Mouse (Mus musculus) cerebral cortex, adult 2 months (tissue): ENCODE data around the gene Apoa2.

ENCODE experiments used
- WGBS: fragments of 180-500 bp; shearing (Covaris S2); methylation state at CpG from one replicate; pipeline ENCODE4 v1.1.7; 2018; 5-methylcytosine and 5-hydroxymethylcytosine counted together

Gene Apoa2

DNA sequence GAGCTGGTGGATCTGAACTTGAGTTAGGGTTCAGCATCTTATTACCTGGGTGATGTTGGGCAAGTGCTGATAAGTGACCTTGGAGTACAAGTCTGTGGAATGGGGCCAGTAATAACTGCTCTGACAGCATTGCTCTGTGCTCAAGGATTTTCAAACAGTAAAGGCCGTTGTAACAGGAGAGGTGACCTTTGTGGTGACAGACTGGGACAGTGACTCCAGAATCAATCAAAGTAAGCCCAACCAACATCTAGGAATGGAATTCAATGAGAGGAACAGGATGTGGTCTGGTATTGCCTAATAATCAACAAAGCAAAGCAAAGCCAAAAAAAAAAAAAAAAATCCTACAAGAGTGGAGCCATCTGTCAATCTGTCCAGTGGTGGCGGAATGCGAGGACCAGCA lies 35.5 kb downstream of the Apoa2 start:
- whole genome bisulfite sequencing, result 81% methylated on average over 3 of the region's 3 CpGs

- WGBS, result 2% methylated on average over 8 of the region's 8 CpGs
Observed at GRCm38 (mm10) chr1:171262594-171263130, 37.8 kb downstream of the Apoa2 start.

- 0% methylated on average over 2 of the region's 2 CpGs for WGBS
Observed at GRCm38 (mm10) chr1:171263185-171263611, 38.3 kb downstream of the Apoa2 start.

- 66% methylated on average over 3 of the region's 3 CpGs for WGBS
Observed at GRCm38 (mm10) chr1:171263666-171264461, 39.0 kb downstream of the Apoa2 start.

DNA sequence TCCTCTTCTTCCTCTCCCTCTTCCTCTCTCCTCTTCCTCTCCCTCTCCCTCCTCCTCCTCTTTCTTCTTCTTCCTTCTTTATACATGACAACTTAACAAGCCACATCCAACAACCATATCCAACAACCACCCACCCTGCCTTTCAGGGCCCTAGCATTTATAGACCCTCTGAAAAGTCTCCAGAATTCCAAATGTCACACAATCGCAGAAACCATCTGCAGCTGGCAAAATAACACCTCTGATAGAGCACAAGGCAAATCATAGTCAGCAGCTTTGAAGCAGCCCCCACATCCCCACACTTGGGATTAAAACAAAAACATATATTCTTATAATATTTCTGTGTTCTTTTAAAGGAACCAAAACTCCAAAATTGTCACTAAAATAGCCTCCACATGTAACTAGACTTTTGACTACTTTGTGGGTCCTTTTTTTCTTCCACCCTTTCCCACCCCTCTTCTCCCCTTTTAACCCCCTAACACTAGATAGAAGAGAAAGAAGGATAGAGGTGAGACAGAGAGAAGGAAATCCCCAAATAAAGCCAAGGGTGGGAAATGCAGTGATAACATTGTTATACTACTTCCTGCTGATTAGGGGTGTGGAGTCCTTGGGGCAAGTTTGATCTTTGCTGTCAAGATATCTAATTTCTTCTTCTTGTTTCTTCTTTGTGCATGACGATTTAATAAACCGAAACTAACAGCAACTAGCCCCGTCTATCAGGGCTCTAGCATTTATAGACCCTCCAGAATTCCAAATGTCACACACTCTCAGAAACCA lies 41.3 kb downstream of the Apoa2 start:
- 55% methylated on average over 4 of the region's 4 CpGs for WGBS

DNA sequence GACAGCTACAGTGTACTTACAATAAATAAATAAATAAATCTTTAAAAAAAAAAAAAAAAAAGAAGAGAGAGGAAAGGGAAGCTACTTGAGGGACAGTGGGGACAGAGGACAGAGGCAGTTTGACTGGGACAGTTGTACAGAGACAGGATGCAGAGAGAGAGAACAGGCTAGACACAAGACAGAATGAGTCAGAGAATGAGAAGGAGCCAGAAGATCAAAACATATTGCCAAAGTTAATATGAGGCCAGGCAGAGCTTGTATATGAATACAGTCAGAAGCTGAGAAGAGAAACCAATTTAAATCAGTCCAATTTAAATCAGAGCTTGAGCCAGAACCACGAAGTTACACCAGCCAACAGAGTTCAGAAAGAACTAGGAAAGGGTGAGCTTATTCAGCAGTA lies 43.5 kb downstream of the Apoa2 start:
- 45% methylated on average over 1 of the region's 1 CpGs for WGBS

DNA sequence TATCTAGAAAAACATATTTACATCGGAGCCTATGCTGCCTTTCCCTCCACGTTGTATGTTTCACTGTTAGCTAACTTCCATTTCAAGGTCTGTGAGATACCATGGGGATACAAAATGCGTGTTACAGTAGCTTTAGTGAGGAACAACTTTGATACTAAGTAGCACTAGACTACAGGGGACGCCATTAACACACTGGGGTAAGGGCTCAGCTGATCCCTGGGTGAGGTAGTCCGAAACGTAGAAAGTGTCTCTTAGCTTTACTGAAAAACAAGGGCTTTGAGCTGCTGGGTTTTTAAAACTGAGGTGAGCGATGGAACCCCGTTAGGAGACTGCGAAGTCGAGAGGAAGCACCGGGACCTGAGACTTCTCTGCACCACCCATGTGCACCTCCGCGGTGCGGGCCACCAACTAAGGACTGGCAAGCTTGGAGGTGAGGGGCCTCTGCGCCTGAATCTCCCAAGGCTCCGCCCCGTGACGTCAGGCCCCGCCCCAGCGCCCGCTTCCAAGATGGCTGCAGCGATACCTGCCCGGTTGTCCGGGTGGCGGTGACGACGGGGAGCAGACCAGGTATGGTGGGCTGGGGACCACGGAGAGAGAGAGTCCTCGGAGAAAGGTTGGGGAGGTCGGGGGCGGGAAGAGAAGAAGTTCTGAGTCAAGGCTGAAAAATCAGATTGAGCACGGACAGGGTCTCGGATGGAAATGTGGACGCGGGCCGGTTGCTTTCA lies 45.2 kb downstream of the Apoa2 start, which contains the start of gene B4galt3:
B4galt3 (plus strand) TSS at position 481 of the 725 bp plus-strand sequence.
- 3% methylated on average over 36 of the region's 36 CpGs for WGBS

- 1% methylated on average over 19 of the region's 19 CpGs for WGBS
Observed at GRCm38 (mm10) chr1:171270573-171270900, 45.7 kb downstream of the Apoa2 start.

- WGBS, result 45% methylated on average over 9 of the region's 9 CpGs
Observed at GRCm38 (mm10) chr1:171271196-171271595, 46.3 kb downstream of the Apoa2 start.

DNA sequence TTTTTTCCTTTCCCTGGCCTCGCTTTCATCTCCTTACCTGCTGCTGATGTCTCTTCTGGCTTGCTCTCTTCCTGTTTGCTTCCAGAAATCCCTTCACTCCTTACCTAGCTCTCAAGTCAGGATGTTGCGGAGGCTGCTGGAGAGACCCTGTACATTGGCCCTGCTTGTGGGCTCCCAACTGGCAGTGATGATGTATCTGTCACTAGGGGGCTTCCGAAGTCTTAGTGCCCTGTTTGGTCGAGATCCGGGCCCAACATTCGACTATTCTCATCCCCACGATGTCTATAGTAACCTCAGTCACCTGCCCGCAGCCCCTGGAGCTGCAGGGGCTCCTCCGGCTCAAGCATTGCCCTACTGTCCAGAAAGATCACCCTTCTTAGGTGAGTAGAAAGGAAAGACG lies 46.8 kb downstream of the Apoa2 start:
- 59% methylated on average over 10 of the region's 10 CpGs for WGBS

DNA sequence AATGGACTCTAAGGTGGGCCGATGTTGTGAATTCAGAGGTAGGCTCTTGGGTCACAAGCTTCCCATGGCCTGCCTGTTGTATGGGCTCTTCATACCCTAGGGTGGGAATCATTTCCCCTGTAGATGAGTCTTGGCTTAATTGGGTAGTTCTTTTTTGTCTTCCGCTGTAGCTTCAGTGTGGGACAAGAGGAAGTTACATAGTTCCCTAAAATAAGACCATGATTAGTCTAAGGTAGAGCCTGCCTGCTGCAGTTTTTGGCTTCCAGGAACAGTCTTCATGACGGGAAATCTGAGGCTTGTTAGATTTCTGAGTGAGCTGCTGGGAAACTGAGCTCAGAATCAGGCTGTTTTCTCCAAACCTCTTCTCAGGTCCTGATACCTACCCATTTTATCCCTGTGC lies 47.2 kb downstream of the Apoa2 start:
- 77% methylated on average over 3 of the region's 3 CpGs for WGBS

- 90% methylated on average over 12 of the region's 12 CpGs for WGBS
Observed at GRCm38 (mm10) chr1:171274171-171274570, 49.3 kb downstream of the Apoa2 start.

DNA sequence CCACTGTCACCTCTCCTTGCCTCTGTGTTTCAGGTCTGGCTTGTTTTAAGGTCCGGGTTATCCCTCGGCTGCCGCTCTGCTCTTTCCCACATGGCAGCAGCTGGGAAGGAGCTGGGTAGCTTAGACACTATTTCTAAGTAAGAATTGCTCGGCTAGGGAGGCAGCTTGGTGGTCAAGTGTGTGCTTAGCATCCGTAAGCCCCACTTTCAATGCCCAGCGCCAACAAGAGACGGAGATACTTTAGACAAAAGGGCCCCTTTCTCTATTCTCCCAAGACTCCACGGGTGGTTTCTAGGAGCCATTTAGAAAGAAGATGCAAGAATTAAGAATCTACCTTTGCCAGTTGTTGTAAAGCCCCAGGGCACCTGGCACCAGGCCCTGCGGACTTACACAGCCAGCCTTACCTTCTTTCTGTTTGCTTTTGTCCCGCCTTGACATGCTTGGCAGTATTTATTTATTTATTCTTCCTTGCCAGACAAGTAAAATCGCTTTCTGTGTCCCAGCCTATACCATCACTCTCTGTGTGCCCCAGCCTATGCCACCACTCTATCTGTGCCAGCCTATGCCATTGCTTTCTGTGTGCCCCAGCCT lies 50.4 kb downstream of the Apoa2 start:
- 74% methylated on average over 11 of the region's 11 CpGs for WGBS
